In genomic region chr1:128591721-128592210, GRCm38 (mm10) we compare ENCODE assay signal across 8 mouse cellular contexts. TPM values are rescaled to one million over a fixed set of nuclear protein-coding genes. Genes with fewer than 3 reads are reported as not detected.
DNase-seq lines count a peak whose midpoint lies in the region; ATAC-seq lines count a peak whose summit lies in the region.

No protein-coding gene starts in this region.

- H3K79me2 ChIP-seq in macrophage (ENCODE audit: inconsistent target): peaks cover 35% of the 10 kb centered on the region

- peaks cover 14% of the 10 kb centered on the region for H3K27me3 ChIP-seq in embryonic facial prominence, embryonic 15.5 days

- H3K9ac ChIP-seq in embryonic facial prominence, embryonic 15.5 days: peak overlapping the region; percentile 42

- H3K4me1 ChIP-seq in embryonic facial prominence, embryonic 15.5 days: peaks cover 36% of the 10 kb centered on the region

- peak; percentile 8 for ATAC-seq in CD4-positive, CD25-positive, alpha-beta regulatory T cell, adult 4 months
- no peak; the same call in 1 of the 2 replicates for ATAC-seq in embryonic facial prominence, embryonic 15.5 days (ENCODE audit: insufficient number of reproducible peaks, low FRiP score, low TSS enrichment, low read depth)

- H3K4me2 ChIP-seq in embryonic facial prominence, embryonic 15.5 days (replicated peaks): peak overlapping the region; percentile 88

- H3K4me3 ChIP-seq in embryonic facial prominence, embryonic 15.5 days (replicated peaks): peak overlapping the region; percentile 58
- H3K4me3 ChIP-seq in macrophage (ENCODE audit: inconsistent target): peak overlapping the region; percentile 75

- H3K36me3 ChIP-seq in embryonic facial prominence, embryonic 15.5 days: no peaks in the 10 kb centered on the region
- H3K36me3 ChIP-seq in macrophage (ENCODE audit: inconsistent target): peaks cover 9% of the 10 kb centered on the region

- no peaks in the 10 kb centered on the region for H3K9me3 ChIP-seq in embryonic facial prominence, embryonic 15.5 days (replicated peaks)

- peak overlapping the region; percentile 61 for H3K27ac ChIP-seq in embryonic facial prominence, embryonic 15.5 days (replicated peaks)
- peak overlapping the region; percentile 76 for H3K27ac ChIP-seq in macrophage

- WGBS in embryonic facial prominence, embryonic 15.5 days: 0% methylated on average over 20 of the region's 20 CpGs
- WGBS in macrophage (ENCODE audit: missing documents): under 1% methylated on average over 20 of the region's 20 CpGs

- DNase-seq in cerebellum, postnatal 10 days: peak; percentile 36 to 44
- no peak for DNase-seq in cerebellum, adult 11-12 months
- DNase-seq in hindlimb bud, embryonic 11.5 days (ENCODE audit: extremely low spot score, low read depth, low spot score): peak; percentile 53
- peak; percentile 59 for DNase-seq in testis, postnatal 10 days (ENCODE audit: low spot score)
- no peak for DNase-seq in right cerebral cortex, postnatal 36 days (ENCODE audit: low spot score in 2 of 2)

RNA-seq across cellular contexts. Expression of gene Cxcr4, which starts 0.3 kb away (rescaled TPM):
- 10 to 100 TPM in 1 of 2 experiments, 1 to 10 TPM in 1; 5.6 to 29.9 TPM for polyA plus RNA-seq in CD4-positive, CD25-positive, alpha-beta regulatory T cell, adult 4 months (2017; shearing (Covaris generic))
- polyA plus RNA-seq in embryonic facial prominence, embryonic 15.5 days (2015; fragmentation: Nextera tagmentation; extraction: Ambion mirVana): 5.8 TPM in 2 replicates
- 10 to 100 TPM in 9 of 26 experiments, 1 to 10 TPM in 17; 1.1 to 56.8 (median 5.4) TPM for total RNA-seq in macrophage (2018; cell fraction: chromatin; rRNA removed)
- total RNA-seq in macrophage (2018; cell fraction: cytosol; rRNA removed): 100 to 1,000 TPM in 10 of 26 experiments, 10 to 100 TPM in 15, 1 to 10 TPM in 1; 7.3 to 204 (median 26.7) TPM
- total RNA-seq in macrophage (2018; cell fraction: nucleus; rRNA removed): 100 to 1,000 TPM in 5 of 26 experiments, 10 to 100 TPM in 18, 1 to 10 TPM in 3; 6.7 to 200 (median 30.9) TPM
- 35.9 to 179 TPM (median 91.9 TPM) in 3 replicates for polyA plus RNA-seq in macrophage (2018)

Comparison
In these comparisons a context has a peak if more than half of its experiments do, and no peak if none do; other contexts are left out.
1. DNase-seq: peak in cerebellum, postnatal 10 days (2 of 2), hindlimb bud, embryonic 11.5 days (single experiment) and testis, postnatal 10 days (single experiment); none in cerebellum, adult 11-12 months (single experiment) and right cerebral cortex, postnatal 36 days (0 of 2).